In the genomic region with DNA sequence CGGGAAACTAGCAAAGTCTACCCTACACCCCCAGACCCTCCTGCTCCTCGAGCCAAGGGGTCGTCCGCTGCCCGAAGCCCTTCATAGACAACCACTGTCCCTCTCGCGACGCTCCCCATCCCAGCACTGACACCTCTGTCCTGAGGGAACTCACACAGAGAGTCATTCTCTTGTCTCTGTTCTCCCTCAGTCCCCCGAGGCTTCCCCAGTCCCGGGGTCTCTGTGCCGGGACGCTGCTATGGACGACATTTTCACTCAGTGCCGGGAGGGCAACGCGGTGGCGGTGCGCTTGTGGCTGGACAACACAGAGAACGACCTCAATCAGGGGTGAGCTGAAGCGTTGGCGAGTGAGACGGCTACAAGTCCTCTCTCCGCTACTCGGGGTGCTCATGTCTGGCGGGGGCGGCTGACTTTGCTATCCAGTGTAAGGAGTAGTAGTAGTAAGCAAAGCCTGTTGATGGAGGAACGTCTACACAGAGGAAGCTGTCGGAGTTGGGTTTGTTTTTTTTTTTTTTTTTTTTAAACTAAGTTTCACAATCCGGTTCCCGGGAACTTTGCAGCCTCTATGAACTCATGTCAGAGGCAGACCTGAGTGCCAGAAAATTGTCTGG, we compare ENCODE assay signal across 8 mouse cellular contexts. TPM values are rescaled to one million over a fixed set of nuclear protein-coding genes. Genes with fewer than 3 reads are reported as not detected.
DNase-seq lines count a peak whose midpoint lies in the region; ATAC-seq and TF ChIP-seq lines count a peak whose summit lies in the region.

Gene Rrp8 (minus strand): TSS at position 475 of the 611 bp plus-strand sequence.

- DNase-seq in cerebellum, adult 2 months: peak; percentile 46 to 47
- no peak for DNase-seq in cerebellum, adult 8-10 months
- DNase-seq in adrenal gland, adult 18-20 months (ENCODE audit: low spot score in 2 of 2): peak; percentile 56 to 61
- no peak for DNase-seq in forebrain, embryonic 11.5 days (ENCODE audit: low spot score)
- DNase-seq in heart, postnatal 4 days: peak; percentile 61
- DNase-seq in layer of hippocampus, postnatal 10 days (ENCODE audit: low spot score in 2 of 2): peak; percentile 35 to 52
- DNase-seq in lung, postnatal 25 days (ENCODE audit: low spot score): peak; percentile 24
- peak; percentile 65 to 77 for DNase-seq in spleen, postnatal 10 days (ENCODE audit: low spot score in 2 of 2)

- no peak for TF ChIP-seq POLR2A in cerebellum, adult 2 months (IDR thresholded peaks at IDR 0.05; ENCODE audit: borderline replicate concordance, insufficient read depth, low read length)

- peak within 1 kb of the TSS; percentile 69 for H3K4me2 ChIP-seq in forebrain, embryonic 11.5 days (ENCODE audit: low read depth, low read length, severe bottlenecking)

- H3K9ac ChIP-seq in forebrain, embryonic 11.5 days (ENCODE audit: low read length): peak within 1 kb of the TSS; percentile 88

- no peak for ATAC-seq in forebrain, embryonic 11.5 days (replicated peaks; ENCODE audit: low FRiP score)

- H3K27ac ChIP-seq in cerebellum, adult 2 months (ENCODE audit: insufficient read depth, low read length): peak within 1 kb of the TSS; percentile 86
- peak within 1 kb of the TSS; percentile 55 for H3K27ac ChIP-seq in forebrain, embryonic 11.5 days (ENCODE audit: low read depth, low read length)

- H3K4me1 ChIP-seq in cerebellum, adult 2 months (ENCODE audit: control insufficient read depth, insufficient read depth, low read length): no peaks in the 10 kb centered on the region; the same call in 1 of the 2 replicates
- H3K4me1 ChIP-seq in forebrain, embryonic 11.5 days (replicated peaks; ENCODE audit: control insufficient read depth, insufficient read depth, low read length): peaks cover 2% of the 10 kb centered on the region; the same call in 1 of the 2 replicates

- WGBS in cerebellum, adult 2 months: under 1% methylated on average over 30 of the region's 30 CpGs
- under 1% methylated on average over 30 of the region's 30 CpGs for WGBS in forebrain, embryonic 11.5 days

- H3K4me3 ChIP-seq in cerebellum, adult 2 months (replicated peaks; ENCODE audit: insufficient read depth, low read depth, low read length): peak within 1 kb of the TSS; percentile 73
- peak within 1 kb of the TSS; percentile 82 for H3K4me3 ChIP-seq in forebrain, embryonic 11.5 days (ENCODE audit: low read depth, low read length)

- H3K27me3 ChIP-seq in cerebellum, adult 2 months (ENCODE audit: control insufficient read depth, insufficient read depth, low read length): no peaks in the 10 kb centered on the region
- H3K27me3 ChIP-seq in forebrain, embryonic 11.5 days (ENCODE audit: control insufficient read depth, insufficient read depth, low read length): no peaks in the 10 kb centered on the region

- TF ChIP-seq CTCF in cerebellum, adult 2 months (IDR thresholded peaks at IDR 0.05; ENCODE audit: borderline replicate concordance, insufficient read depth, low read depth, low read length): no peak

- H3K36me3 ChIP-seq in forebrain, embryonic 11.5 days (ENCODE audit: control insufficient read depth, insufficient read depth, low read length): peaks cover 14% of the 10 kb centered on the region; the same call in 1 of the 2 replicates

- H3K9me3 ChIP-seq in forebrain, embryonic 11.5 days (ENCODE audit: control insufficient read depth, low read length): no peaks in the 10 kb centered on the region

RNA-seq across cellular contexts. Expression of gene Rrp8, which starts in this region (rescaled TPM):
- polyA plus RNA-seq in cerebellum, adult 2 months (2012; rRNA removed): 16.2 and 16.4 TPM in 2 replicates
- 10 to 100 TPM; 21.5 to 25.0 TPM for total RNA-seq in adrenal gland, adult 18-20 months (2021)
- polyA plus RNA-seq in forebrain, embryonic 11.5 days (2014; fragmentation: Nextera tagmentation; extraction: Ambion mirVana): 40.6 and 41.4 TPM in 2 replicates
- total RNA-seq in heart, postnatal 4 days (2021): 10 to 100 TPM; 15.1 to 17.8 TPM
- 10 to 100 TPM; 15.4 to 17.4 TPM for total RNA-seq in layer of hippocampus, postnatal 10 days (2021)

Comparison
In these comparisons a context has a peak if more than half of its experiments do, and no peak if none do; other contexts are left out.
1. DNase-seq: peak in cerebellum, adult 2 months (2 of 2), adrenal gland, adult 18-20 months (2 of 2), heart, postnatal 4 days (single experiment), layer of hippocampus, postnatal 10 days (2 of 2), lung, postnatal 25 days (single experiment) and spleen, postnatal 10 days (2 of 2); none in cerebellum, adult 8-10 months (single experiment) and forebrain, embryonic 11.5 days (single experiment).